Mouse (Mus musculus) stomach, postnatal 0 days (tissue): ENCODE data around the gene Pnmt.

Experiments
- CTCF ChIP-seq: IDR thresholded peaks from 2 replicates; pipeline ENCODE4 v1.5.1; 2016; ENCODE audit warnings: antibody characterized with exemption, low read depth, mild to moderate bottlenecking, moderate library complexity
- EP300 ChIP-seq: optimal IDR thresholded peaks from 2 replicates; pipeline ENCODE3; 2016; ENCODE audit warnings: antibody characterized with exemption

DNA sequence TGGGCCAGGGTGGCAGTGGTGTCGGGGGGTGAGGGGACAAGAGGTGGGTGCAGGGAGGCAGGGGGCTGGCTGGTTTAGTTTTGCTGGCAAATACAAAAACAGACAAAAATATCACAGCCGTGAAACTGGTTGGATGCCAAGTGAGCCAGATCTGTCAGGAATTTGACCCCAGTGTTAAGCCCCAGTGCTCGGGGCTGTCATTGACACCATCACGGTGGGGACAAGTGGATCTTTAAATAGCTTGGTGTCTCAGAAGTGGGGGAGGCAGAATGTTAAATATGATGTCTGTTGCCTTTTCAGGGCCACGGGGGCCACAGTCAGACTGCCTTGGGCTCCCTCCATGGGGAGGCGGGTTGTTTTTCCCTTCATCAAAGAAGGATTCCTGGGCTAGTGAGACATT is 8.1 kb downstream of the Pnmt start:
- TF ChIP-seq CTCF = no peak
- TF ChIP-seq EP300 = no peak
